Mouse (Mus musculus): ENCODE results near the gene H60c.
"Not testable (repeated sequence)": the region's sequence is repeated elsewhere in the genome, so short reads cannot be mapped to it uniquely, and the experiment has no call there.

H60c gene

DNA sequence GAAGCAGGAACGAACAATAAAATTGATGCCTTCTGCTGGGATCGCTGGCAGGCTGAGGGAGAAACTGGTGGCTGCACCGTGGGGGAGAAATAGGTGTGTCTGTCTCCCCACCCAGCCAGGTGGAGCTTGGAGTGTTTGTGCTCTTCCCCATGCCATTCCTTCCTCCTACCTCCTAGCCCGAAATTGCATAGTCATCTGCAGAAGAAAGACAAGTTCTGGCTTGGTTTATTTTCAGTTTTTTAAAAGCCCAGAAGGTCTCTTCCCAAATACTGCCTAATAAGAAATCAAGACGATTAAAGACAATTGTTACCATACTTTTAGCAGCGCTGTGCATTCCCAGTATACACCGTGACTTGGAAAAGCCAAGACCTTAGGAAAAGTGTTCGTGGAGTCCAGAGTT, at the start of gene H60c:
H60c (minus strand) TSS at position 101 of the 400 bp plus-strand sequence.
- DNase-seq = no peak

DNA sequence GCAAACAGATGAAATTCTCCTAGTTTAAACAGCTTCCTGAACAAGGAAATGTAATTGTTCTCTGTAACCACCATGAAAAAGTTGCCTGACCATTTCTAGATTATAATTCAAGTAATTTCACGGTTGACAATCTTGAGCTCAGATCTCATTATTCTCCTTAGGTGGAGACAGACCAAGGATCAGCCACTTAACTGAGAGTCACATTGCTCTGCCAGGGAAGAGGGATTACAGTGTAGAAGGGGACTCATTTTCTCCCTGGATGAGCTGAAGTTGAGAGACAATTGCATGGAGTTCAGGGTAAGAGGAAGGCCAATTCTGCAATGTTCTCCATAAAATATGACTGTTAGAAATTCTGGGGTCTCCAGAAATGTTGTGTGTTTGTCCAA, 41.2 kb upstream of the H60c start:
- DNase-seq = no peak

DNA sequence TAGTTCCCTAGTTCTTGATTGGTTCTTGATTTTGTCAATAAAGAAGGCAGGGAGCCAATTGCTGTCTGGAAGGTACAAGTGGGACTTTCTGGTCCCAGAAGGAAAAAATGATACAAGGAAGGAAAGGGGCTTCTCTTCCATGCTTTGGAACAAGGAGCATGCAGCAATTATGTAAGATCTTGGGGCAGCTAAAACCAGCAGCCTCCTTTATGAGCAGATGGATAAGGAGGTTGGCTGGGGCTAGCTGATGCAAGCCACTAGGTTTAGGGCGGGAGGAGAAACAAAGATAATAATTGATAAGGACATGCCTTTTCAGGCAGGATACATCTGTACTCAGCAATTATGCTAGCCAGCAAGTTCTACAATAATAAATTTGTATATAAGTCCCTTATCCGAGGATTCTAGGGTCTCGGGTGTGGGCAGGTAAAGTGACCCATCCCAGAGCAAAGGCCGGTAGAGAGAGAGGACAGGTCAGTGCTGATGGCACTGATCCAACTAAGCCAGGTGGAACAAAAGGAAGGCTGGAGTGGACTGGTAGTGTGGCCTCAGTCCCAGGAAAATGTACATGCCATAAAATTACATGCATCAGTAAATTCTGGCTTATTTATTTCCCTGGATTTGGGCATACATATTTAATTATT, 40.7 kb upstream of the H60c start:
- no peak for DNase-seq

DNA sequence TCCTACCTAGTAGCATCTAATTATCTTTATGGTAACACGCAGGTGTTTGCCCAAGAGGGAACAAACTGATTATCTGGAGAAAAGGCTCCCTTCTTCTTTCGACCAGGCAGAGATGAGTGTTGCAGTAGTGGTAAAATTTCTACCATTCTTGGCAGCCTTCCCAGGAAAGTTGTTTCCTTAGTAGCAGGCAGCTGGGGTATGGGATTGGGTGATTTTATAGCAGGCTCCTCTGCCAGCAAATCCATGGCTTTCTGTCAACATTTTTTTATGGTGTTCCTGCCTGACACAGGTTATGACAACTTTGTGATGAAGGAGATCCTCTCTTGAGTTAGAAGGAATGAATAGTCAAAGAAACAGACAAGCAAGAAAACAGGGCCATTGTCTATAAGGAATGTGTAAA, 40.2 kb upstream of the H60c start:
- no peak for DNase-seq

DNA sequence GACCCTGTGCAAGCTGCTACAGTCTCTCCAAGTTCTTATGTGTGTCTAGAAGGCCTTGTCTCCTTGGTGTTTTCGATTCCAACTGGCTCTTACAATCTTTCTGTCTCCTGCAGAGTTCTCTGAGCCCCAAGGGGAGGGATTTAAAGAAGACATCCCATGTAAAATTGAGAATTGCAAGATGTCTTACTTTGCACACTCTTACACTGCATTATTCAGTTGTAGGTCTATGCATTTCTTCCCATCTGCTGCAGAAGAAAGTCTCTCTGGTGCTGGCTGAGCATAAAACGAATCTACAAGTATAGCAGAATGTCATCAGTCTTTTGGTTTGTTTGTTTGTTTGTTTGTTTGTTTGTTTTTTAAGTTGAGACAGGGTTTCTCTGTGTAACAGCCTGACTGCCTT, 26.4 kb upstream of the H60c start:
- no peak for DNase-seq

DNA sequence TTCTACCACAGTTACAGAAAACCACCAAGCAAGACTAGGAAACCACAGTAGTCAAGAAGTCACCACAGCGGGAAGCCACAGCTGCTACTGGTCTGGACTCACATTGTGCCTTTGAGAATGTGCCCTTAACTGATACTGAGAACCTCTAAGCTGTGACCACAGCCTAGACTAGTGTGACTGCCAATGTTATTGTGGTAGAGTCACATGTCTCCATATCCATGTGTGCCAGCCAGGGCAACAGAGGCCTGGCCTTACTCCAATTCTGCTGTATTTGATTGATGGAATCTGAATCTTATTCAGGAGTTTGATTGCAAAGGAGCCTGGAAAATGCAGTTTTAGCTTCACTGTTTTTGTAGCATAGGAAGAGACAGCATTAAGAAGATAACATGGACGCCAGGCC, 13.5 kb upstream of the H60c start:
- no peak for DNase-seq

DNA sequence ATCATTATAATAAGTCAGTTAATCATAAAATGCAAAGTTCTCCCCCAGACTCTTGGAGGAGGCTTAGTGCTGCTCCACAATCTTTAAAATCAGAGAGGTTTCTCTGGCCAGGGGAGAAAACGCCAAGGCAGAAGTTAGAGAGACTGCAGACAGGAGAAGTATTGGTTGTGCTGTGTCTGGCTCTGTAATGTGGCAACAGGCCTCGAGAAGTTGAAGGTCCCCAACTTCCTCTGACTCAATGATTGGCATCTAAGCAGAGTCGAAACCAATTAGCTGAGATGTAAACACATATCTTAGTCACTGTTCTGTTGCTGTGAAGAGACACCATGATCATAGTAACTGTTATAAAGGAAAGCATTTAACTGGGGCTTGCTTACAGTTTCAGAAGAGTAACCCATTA, 6.5 kb upstream of the H60c start:
- no peak for DNase-seq

DNA sequence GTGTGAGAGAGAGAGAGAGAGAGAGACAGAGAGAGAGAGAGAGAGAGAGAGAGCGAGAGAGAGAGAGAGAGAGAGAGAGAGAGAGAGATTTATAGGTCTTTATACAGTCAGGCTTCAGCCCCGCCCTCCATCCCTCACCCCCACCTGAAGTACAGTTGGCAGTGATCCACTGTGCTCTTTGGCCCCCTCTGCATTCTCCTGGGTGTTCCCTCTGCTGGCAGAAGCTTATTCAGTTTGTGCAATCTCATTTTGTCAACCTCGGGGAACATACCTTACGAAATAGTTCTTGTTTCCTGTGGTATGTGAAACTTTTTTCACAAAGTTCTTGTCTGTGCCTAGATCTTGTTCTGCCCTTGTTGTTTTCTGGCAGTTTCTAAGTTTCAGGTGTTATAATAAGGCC, 3.5 kb upstream of the H60c start:
- no peak for DNase-seq

DNA sequence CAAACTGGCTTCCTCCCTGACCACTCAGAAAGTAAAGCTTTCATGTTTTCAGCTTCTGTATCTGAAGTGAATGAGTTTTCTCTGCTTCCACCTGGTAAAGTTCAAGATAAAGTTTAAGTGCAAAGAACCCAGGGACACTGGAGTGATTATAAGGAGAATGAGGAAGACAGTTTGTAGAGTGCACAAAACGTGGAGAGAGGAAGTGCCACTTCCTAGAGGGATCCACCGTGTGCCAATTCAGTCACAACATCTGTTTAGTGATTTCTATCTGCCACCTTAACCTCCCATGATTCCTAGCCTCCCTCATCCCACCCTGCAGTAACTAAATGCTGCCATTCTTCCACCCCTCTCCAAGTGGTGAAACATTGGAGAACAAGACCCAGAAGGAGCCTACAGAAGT, 842 bp downstream of the H60c start:
- no peak for DNase-seq

DNA sequence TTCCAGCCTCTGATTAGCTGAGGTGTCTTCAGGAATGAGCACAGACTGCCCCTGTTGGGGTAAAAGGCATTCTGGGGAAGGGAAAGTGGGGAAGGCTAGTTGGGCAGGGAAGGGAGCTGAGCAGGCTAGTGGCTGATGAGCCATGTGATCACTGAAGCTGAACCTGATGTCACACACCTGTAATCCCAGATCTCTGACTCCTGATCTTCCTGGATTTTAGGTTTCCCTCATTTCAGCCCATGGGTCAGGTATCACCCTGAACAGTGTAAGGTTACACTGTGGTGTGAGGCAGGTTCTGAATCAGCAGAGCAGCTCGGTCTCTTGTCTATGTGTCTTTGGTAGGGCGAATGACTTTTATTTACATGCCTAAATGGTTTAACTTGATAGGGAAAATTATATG, 4.8 kb downstream of the H60c start:
- no peak for DNase-seq

DNA sequence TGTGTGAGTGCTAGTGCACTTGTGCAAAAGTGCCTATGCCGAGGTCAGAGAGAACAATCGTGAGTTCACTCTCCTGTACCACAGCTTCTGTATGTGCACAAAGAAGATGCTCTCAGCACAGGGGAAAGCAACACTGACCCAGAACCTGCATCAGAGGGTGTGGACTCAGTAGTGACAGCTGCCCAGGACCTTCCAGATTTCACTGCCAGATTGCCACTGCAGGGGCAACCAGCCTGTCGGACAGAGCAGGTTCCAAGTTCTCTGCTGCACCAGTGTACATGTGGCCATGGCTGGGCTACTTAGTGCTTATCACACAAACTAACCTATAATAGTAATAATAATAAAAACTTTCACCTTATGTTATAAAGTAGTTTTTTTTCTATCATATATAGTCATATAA, 10.2 kb downstream of the H60c start:
- no peak for DNase-seq

DNA sequence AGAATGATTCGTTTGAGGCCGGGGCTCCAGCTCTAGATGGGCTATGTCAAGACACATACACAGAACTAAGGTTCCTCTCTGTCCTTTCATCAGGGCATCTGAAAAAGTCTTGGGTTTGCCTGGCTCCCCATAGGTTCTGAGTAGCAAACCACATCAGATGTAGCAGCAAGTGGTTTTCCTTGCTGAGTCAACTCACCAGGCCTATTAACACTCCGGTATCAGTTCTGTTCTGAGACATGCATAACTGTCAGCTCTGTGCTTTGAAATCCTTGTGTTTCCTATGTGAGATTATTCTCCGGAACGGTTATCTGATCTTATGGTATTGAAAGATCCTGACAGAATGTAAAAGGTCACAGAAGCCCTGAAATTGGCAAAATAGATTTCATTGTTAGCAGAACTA, 29.1 kb downstream of the H60c start:
- not testable (repeated sequence) for DNase-seq

DNA sequence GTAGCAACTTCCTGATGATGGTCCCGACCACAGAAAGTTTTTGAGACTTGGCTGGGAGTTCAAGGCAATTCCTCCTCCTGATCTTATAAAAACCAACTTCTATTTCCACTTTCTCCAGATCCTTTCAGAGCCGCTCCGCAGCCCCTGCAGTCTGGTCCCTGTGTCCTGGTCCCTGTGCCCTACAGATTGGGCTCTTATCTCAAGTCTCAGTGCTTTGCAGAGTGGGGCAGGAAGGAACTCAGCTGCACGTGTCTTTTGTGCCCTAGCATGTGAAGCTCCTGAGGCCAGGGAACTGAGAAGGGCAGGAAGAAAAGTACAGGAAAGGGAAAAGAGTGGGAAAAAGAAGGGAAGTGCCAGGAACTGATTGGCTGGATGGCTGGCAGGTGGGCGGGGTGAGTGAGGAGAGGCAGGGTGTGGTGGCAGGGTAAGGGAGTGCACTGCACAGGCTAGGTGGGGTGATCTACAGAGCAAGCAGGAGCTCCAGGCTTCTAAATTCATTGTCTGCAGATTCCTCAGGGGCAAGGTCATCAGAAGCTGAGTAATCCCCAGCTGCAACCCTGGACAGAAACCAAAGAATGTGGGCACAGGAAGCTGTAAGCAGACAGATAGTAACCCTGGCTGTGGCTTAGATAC, 30.8 kb downstream of the H60c start:
- peak in 1 of 2 experiments; percentile 2 for DNase-seq

DNA sequence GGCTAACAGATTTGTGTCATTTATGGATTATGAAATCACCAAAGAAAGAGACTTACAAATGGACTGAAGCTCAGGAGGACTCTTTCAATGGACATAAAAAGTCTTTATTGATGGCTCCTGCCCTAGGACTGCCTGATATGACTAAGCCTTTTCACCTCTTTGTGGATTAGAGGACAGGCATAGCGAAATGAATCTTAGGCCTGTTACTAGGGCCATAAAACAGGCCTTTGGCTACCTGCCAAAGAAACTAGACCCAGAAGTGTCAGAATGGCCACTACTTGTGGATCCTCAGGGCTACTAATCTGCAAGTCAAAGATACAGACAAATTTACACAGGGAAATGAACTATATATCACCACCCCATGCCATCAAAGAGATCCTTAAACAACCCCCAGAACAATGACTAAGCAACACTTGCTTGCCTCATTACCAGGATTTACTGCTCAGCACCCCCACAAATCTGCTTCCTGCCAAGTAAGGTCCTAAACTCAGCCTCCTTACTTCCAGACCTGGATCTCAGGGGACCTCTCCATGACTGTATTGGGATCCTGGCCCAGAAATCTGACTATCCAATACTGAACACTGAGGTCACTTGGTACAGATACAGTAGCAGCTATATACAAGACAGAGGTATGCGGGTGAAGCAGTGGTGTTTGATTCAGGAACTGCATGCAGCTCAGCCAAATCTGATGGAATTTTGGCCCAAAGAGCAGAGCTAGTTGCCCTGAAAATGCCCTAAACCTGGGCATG, 39.0 kb downstream of the H60c start:
- no peak for DNase-seq
